Mouse (Mus musculus) CD4-positive, CD25-positive, alpha-beta regulatory T cell, adult 4 months (primary cell): Measurements from ENCODE around the gene Hoxa13. TPM values are rescaled to one million over a fixed set of nuclear protein-coding genes. Genes with fewer than 3 reads are reported as not detected.

ENCODE experiments used
- ATAC-seq: one replicate; pipeline ENCODE4 v1.8.0; 2017
- polyA plus RNA-seq, 2 experiments: library from polyadenylated mRNA; unstranded; fragments of 100-300 nt; shearing (Covaris generic); gene quantifications; one replicate each; pipeline ENCODE4 v1.2.1; 2017

The Hoxa13 gene
- polyA plus RNA-seq, 2 experiments from 2014 or later = not detected

DNA sequence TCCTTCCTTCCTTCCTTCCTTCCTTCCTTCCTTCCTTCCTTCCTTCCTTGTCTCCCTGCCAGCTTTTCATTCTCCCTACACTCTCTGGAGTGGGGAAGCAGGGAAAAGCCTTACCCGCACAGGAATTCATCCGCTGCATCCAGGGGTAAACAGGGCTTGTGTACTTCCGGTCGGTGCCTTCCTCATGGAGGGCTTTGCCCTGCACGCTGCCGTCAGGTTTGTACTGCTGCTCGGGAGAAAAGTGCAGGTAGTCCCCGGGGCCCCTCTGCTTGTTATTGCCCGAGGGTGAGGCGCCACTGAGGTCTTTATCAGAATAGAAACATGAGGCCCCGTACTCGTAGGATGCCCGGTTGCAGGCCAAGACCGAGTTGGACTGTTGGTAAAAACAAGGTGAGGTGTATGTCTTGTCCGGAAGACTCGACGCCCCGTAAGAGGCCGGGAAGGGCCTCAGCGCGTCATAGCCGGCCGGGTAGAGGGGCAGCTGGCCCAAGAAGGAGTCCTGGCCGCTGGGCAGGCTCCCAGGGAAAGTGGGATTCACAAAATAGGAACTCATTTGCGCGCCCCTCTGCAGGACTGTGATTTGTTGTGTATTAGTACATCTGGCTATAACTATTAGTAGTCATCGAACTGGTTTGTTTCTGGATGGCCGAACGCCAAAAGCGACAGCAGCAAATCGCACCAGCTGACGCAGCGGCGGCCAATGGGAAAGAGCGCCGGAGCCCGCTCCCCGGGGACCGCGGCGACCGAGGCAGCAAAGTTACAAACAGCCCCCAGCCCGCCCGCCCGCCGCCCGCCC, 52.4 kb downstream of the Hoxa13 start, which contains the start of gene Hoxa6:
Hoxa6 (minus strand) TSS at position 651 of the 796 bp plus-strand sequence.
- no peak for ATAC-seq

Other genes starting within 250 kb of the Hoxa13 start
- gene Skap2, start 248.3 kb downstream of the Hoxa13 start, polyA plus RNA-seq = 10 to 100 TPM; 18.8 to 22.7 TPM
- gene Hoxa1, start 102.6 kb downstream of the Hoxa13 start, polyA plus RNA-seq = not detected
- not detected for gene Hoxa2, start 96.0 kb downstream of the Hoxa13 start, polyA plus RNA-seq
- gene 5730596B20Rik, start 83.4 kb downstream of the Hoxa13 start, polyA plus RNA-seq = not detected
- gene Hoxa4, start 69.1 kb downstream of the Hoxa13 start, polyA plus RNA-seq = not detected
- gene Hoxa5, start 56.3 kb downstream of the Hoxa13 start, polyA plus RNA-seq = not detected
- not detected for gene Hoxa6, start 52.2 kb downstream of the Hoxa13 start, polyA plus RNA-seq
- under 1 TPM in 1 of 2 experiments, not detected in 1; 0.15 TPM for gene Hoxa3, start 47.5 kb downstream of the Hoxa13 start, polyA plus RNA-seq
- gene Gm28308, start 47.5 kb downstream of the Hoxa13 start, polyA plus RNA-seq = not detected
- not detected for gene Hoxa7, start 39.0 kb downstream of the Hoxa13 start, polyA plus RNA-seq
- under 1 TPM in 1 of 2 experiments, not detected in 1; 0.17 TPM for gene Hoxa9, start 29.8 kb downstream of the Hoxa13 start, polyA plus RNA-seq
- not detected for gene Hoxa10, start 20.0 kb downstream of the Hoxa13 start, polyA plus RNA-seq
- gene Hoxa11, start 15.1 kb downstream of the Hoxa13 start, polyA plus RNA-seq = not detected
- not detected for gene Evx1, start 52.6 kb upstream of the Hoxa13 start, polyA plus RNA-seq